Mouse (Mus musculus) CD4-positive, CD25-positive, alpha-beta regulatory T cell, adult 4 months (primary cell): ENCODE results near the gene Dock8. TPM values are rescaled to one million over a fixed set of nuclear protein-coding genes. Genes with fewer than 3 reads are reported as not detected.

ENCODE experiments used
- ATAC-seq: one replicate; pipeline ENCODE4 v1.8.0; 2017
- polyA plus RNA-seq, 2 experiments: library from polyadenylated mRNA; unstranded; fragments of 100-300 nt; shearing (Covaris generic); gene quantifications; one replicate each; pipeline ENCODE4 v1.2.1; 2017

The Dock8 gene
- polyA plus RNA-seq, 2 experiments from 2014 or later: 97.2 to 114 TPM

DNA sequence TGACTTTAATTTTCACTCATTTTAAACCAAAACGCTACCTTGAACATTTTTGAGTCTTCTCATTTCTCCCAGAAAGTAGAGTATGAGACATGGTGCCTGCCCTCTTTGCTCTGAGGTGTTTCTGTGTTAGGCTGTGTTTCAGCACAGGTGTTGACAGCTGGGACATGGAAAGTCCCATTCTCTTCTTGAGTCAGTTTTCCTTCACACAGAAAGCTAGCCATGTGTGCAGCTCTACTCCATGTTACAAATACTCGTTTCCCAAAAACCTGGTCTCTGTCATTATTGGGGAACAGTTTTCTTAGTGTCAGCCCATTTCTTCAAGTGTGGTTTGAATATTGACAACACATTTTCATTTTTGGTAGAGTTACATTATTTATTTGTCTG lies 63.5 kb downstream of the Dock8 start:
- peak; percentile 7 for ATAC-seq

DNA sequence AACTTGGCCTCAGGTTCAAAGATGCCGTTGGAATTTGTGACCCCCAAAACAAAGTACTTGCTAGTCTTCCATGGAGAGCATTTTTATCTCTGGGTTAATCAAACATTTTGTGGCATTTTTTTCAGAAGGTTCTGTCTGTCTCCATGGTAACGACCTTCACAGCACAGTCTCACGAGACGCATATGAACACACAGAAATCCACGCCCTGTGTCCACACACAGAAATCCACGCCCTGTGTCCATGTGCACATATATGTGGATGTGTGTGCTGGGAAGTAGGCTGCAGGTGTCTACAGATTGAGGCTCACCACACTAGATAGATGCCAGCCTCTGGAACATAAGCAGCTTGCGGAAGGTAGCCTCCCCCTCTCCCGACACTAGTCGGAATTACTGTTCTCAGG lies 66.9 kb downstream of the Dock8 start:
- ATAC-seq: no peak

DNA sequence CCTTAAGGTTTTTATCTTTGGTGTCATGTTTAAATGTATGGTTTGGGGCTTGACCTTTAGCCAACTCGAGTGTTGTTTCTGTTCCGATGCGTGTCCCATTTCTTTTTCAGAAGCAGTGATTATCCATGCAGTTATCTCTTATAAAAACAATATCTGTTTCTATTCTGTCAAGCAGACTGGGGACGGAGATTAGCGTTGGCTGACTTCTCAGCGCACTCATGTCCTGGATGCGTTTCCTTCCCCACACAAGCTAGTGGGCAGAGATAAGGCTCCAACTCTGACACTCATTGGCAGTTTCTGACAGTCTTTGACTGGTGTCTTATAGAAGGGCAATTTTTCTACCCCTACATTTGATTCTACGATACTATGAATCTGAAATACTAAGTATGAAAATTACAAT lies 69.2 kb downstream of the Dock8 start:
- no peak for ATAC-seq

DNA sequence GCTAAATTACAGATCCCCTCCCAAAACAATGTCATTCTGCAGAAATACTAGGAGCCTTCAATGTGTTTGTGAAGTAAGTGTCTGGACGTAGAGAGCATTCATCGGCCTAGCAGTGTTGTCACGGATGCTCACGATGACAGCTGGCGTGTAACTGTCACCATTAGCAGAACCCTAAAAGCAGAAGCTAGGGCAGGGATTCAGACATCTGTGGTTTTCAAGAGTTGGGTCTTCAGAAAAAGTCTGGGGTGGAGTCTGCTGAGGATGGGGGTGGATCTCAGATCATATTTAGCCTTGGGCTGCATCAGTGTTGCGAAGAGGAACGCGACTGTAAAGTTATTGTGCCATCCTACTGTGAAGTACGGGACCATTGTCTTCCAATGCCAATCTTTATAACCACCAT lies 73.2 kb downstream of the Dock8 start:
- no peak for ATAC-seq

DNA sequence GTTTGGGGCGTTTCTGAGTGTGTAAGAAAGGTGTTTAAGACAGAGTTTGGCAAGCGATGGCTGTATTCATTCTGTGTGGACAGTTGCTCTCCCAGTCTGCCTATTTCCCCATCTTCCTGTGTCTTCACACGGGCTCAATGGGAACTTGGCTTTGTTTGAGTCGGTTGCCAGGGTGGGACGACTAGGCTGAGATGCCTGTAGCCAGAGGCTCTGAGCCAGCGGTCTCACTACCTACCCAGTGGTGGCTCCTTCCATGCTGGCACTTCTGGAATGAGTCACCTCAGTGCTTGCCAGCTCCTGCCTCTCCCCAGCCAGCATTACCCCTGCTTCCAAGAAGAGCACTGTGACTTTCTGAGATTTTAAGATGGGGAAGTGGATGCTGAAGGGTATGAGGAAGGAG lies 75.4 kb downstream of the Dock8 start:
- ATAC-seq: no peak

DNA sequence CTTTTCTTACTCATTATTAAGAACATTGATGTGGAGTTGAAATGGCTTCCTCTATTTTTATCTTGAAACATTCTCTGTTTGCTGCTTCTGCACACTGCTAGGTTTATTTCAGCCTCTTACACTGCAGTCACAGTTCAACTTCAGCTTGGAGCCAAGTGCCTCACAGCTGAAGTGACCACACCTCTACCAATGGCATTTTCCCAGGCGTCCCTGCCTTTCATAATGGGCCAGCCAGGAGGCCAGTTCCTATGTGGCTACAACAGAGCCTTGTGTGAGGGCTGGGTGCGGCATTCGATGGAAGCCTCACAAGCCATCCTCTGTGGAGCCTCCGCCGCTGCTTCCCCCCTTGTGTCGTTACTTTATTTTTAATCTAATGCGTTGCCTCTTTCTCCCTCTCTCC lies 78.3 kb downstream of the Dock8 start:
- no peak for ATAC-seq

DNA sequence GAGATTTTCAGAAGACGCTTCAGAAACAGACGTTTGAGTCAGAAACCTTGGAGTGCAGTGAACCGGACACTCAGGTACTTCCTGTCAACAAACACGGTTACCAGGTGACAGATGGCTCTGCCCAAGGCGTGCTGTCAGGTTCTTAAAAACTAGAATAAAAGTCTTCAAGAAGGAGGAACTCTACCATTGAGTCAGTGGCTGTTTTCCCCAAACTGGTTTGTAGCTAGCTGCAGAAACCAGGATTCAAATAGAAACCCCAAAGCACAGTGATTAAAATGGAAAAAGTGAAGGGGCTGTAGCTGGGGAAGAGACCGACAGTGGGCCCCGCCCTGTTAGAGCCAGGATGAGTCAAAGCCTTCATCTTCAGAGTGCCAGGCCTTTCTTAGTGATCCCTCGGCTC lies 78.8 kb downstream of the Dock8 start:
- peak; percentile 73 for ATAC-seq

DNA sequence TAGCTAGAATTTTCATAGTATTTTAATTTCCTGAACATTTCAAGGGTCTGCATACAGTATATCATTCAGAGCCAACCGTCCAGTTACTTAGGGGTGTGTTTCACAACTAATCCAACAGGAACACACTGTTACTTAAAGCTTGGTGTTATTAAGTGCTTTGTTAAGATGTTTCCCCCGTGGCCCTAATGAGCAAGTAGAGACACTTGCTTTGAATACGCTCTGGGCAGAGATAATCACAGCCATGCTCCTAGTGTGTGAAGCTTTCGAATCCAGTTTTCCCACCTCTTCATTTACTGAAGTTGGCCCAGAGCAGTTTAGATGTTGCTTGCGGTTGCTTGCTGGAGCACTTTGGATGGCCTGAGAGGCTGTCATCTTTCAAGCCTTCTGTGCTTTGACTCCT lies 80.8 kb downstream of the Dock8 start:
- no peak for ATAC-seq

DNA sequence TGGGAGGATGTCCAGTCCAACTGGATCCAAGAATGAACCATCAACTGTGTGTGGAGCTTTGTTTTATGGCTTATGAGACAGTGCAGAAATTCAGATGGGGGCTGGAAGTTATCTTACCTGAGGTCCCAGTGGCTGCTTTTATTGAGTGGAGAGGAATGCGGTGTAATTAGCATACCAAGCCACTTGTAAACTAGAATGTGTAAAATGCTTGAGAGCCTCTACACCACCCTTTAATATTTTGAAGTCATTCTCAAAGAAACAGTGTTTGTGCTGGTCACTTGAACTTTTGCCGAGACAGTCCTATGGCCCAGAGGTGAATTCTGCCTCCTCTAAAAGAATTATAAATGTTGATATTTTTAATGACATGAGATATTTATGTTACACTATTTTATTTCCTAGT lies 83.5 kb downstream of the Dock8 start:
- no peak for ATAC-seq

DNA sequence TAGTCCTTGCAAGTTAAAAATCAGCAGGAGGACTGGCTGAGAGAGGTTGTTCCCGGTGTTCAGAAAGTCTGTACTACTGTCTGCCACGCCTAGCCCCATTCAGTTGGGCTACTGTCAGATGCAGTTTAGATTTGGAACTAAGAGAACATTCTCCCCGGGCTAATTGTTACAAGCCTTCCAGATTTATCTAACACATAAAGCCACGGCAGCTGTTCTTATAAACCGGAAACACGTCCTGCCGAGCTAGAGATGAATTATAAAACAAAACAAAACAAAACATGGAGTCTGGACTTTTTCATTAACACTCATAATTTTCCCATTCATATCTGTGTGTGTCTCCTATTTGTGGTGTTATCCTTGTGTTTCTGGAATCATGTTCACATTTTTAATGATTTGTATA lies 87.8 kb downstream of the Dock8 start:
- no peak for ATAC-seq

DNA sequence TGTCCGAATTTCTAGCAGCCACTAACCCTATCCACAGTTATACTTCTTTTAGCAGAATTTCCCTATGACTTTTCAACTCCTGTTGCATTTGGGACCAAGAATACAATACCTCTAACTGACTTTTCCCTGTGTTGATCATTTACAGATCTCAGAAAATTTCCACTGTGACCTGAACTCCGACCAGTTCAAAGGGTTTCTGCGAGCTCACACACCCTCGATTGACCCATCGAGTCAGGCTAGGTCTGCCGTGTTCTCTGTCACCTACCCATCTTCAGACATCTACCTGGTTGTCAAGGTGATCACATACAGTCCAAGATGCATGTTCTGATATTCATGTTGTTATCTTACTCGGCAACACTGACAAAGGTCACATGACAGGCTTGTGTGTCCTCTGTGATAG lies 90.4 kb downstream of the Dock8 start:
- no peak for ATAC-seq

DNA sequence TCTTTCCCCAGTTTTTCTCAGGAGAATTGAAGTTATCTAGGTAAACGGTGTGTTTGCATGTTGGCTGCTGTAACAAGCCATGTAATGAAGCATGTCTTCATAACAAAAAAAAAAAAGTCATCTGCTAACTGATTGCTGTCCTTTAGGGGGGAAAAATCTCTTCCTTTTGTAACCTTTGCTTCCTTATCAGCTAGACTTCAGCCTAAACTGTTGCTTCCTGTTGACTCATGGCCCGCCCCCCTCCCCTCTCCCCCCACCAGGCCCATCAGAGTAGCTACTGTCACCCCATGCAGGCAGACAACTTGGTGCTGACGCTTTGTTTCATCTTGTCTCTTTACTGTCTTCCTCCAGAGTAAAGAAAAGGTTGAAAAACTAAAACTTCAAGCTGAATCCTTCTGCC lies 95.8 kb downstream of the Dock8 start:
- ATAC-seq: no peak

DNA sequence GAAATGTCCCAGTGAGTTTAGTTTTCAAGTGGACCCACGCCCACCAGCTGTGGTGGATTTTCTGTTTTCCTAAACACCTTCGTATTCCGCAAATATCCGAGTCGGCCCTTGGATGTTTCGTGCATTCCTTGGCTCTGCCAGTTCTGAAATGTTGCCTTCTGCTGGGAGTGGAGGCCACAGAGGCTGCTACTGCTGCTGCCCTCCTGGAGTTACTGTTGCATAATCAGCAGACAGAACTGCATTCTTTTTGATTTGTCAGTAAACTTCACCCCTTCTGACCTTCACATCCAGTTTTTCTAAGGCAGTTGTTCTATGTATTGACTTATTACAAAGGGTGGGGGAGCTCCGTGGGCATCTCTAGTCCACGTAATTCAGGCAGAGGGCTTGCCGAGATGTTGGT lies 97.0 kb downstream of the Dock8 start:
- ATAC-seq: no peak

DNA sequence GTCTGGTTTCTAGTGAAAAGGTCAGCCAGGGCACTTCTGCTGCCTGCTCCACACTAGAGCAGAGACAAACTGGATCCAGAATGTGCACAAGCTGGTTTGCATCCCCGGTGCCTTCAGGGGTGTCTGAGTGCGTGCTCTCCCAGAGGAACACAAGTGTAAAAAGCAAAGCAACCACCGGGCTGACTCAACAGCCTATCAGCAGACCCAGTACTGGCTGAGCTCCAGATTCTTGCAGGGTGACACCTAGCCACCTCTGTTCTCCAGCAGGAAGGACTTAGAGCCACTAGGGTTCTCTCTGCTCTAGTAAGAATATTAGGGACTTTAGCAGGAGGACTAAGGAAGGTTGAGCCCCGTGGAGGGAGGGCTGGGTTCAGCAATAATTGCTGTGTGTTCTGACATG lies 97.7 kb downstream of the Dock8 start:
- ATAC-seq: no peak

DNA sequence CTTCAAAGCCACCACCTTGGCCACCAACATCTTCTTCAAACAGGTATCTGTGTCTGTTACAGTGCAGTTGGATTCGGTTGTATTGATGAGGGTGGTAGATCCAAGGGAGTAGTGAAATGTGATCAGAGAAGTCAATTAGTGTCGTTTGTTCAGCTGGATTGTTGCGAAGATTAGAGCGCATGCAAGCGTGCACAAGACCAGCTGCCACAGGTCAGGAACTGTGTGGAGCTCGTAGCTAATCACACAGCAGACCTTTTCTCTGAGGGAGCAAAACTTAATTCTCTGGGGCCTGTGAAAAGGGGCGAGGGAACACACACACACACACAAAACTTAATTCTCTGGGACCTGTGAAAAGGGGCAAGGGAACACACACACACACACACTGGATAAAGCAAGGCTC lies 98.2 kb downstream of the Dock8 start:
- ATAC-seq: no peak

DNA sequence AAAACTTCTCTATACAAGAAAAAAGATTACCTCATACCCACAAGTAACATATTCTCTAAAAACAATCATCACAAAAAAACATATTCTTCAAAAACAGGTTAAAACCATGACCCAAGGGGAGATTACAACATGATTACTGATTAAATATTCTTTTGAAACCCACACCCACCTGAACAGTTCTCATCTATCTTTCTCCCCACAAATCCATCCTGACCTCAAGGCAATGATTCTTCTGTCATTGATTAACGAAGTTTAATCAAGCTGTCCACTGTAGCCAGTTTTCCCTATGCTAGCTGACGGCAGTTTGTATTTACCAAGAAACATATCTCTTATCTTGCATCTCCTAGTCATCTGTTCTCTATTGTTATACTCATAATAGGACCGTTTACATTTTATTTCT lies 98.6 kb downstream of the Dock8 start:
- ATAC-seq: no peak

DNA sequence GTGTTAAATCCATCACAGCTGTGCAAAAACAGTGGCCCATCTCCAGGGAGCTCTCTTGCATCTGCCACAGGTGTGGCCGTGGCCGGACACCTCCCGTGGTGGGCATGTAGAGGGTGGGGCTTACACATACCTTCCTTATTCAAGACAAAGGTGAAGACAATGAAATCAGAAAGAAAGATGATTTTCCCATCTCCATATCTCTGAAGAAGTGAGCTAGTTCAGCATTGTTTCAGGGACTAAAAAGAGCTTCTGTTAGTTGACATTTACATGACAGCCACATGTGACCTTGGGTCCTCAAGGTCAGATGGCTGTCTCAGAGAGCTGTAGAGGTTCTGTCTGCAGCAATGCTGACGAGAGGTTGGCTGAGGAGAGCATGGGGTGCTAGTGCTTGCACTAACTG lies 99.6 kb downstream of the Dock8 start:
- ATAC-seq: no peak

DNA sequence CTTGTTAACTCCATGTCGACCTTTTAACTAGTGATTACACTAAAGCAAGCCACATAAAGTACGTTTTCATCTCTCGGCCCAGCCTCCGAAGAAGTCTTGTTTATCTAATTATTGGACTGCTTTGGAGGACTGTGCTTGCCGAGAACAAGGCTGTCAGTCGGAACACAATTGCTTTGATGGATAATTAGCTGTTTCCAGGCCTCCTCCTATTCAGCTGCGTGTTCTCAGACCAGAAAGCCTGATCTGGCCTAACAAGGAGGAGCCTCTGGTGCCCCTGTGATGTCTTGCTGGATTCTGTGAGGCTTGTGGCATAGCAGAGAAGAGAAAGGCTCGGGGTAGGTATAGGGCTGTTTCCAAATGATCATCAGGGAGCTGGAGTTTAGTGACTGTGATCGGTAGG lies 106.3 kb downstream of the Dock8 start:
- ATAC-seq: no peak

DNA sequence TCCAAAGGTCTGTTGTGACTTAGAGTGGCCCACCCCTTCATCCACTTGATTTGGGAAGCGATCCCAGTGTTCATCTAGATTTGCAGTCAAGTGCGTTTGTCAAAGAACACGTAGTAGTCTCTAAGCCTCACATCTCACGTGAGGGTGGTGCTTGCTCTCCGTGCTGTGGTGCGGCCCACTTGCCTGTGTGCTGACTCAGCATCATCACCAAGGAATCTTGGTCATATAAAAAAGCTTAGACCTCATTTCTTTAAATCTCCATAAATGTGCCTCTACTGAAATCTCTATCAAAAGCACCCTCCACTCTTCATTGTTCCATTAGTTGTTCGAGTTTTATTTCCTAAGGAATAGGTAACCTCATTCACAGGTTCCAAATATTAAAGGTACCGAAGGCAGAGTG lies 107.0 kb downstream of the Dock8 start:
- no peak for ATAC-seq

DNA sequence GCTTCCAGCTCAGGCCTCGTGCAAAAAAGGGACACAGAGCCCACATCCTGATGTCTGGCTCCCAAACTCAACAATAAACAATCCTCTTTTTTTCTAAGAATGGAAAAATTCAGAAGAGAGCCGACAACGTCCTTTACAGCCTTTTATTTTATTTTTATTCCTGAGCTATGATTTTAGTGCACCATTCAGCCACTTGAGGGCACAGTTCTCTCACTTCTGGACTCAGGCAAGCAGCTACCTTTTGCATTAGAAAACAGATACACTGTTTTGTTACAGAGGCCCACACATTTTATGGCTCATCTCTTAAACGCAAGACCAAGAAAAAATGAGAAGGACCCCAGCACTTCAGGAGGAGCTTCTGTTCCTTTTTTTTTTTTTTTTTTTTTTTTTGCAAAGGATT lies 108.1 kb downstream of the Dock8 start:
- no peak for ATAC-seq

DNA sequence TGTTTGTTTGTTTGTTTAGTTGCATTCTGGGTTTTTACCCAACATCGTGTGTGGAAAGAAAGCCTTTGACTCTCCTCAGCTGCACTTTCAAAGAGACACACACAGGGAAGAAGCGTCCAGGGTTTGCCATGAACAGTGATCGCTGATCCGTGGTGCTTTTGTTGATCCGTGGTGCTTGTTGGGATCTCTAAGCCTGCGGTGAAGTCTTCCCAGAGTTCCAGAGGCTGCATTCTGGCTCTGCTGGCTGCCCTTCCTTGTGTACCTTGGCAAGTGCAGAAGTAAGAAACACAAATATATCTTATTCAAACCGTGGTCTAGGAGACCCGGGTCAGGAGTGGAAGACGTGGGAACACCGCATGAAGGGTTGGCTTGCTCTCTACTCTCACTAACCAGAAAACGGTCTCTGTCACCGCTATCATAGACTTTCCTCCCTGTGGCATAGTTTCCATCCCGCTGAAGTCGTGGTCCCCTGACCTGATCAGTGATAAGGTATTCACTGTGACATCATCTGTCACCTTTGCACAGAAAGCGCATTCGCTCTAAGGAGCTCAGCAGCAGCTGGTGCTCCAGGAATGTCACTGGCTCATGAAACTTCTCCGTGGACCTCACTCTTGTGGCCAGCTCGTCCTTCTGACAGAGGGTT lies 112.4 kb downstream of the Dock8 start:
- no peak for ATAC-seq

DNA sequence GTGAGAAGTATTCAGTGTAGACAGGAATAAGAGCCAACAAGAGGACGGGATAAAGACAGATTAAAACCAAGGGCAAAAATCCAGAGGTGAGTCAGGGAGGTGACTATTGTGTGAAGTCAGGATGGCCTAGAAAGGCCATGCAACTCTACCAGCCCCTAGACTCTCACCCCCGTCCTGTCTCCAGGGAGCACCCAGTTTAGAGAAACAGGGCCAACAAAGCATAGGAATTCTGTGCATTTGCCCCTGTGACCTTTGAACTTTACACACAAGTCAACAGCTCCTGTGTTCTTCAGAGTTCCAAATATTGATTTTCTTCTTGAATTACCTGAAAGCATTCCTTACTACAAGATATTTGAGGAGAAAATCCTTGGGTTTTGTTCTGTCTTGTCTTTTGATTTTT lies 117.6 kb downstream of the Dock8 start:
- no peak for ATAC-seq

DNA sequence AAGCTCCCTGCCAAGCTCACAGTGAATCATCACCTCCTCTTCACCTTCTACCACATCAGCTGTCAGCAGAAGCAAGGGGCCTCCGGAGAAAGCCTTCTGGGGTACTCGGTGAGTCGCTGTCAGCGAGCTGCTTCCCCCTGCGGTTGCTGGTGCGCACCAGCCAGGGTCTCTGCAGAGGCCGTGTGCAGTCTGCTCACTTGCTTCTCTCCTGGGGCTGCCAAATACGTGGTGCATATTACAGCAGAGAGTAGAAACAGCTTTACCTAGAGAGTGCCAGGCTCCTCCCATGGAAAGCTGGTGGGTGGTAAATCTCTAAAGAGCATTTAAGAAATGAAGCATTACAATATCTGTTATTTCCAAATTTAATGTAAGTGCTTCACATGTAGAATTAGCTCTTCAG lies 123.1 kb downstream of the Dock8 start:
- no peak for ATAC-seq

DNA sequence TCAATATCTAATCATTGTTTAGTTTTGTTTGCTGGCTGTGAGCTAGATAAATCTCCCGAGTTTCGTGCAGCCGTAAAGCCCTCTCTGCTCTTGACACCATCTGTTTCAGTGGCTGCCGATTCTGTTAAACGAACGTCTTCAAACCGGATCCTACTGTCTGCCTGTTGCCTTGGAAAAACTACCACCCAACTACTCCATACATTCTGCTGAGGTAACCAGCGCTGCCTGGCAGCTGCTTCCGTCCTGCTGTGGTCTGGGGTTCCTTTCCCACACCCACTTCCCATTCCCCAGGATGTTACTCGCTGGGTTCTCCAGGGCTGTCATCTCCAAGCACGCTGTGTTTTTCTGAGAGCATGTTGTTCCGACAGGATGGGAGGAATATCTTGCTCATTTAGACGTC lies 123.7 kb downstream of the Dock8 start:
- ATAC-seq: no peak

DNA sequence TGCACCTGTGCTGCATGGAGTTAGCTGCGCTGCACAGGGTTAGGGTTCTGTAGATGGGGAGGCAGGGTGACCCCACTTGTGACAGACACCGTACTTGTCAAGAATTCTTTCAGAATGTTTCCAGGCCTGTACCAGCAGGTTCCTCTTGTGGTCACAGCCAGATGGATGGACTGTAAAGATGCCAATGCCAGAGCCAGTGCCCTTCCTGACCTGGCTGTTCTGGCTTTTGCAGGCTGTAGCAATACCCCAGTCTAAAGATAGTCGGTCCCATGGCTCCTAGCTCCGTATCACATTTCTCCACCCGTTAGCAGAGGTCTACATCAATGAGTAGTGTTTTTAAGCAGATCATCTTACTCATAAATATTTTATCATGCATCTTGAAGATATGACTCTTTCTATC lies 124.1 kb downstream of the Dock8 start:
- no peak for ATAC-seq

DNA sequence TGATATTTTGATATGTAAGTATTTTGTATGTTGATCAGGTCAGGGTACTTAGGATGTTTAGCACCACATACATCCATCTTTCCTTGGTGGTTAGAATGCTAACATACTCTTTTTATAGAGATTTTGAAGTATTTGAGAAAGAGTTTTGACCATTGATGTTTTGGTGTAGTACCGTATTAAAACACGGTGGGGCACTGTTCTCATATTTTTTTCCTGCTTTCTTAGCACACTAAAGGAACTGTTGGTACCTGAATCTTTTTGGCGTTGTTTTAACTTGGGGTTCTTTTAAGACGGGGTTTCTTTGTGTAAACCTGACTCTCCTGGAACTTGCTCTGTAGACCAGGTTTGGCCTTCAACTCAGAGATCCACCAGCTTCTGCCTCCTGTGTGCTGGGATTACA lies 133.0 kb downstream of the Dock8 start:
- ATAC-seq: peak; percentile 37
